In the genomic region with DNA sequence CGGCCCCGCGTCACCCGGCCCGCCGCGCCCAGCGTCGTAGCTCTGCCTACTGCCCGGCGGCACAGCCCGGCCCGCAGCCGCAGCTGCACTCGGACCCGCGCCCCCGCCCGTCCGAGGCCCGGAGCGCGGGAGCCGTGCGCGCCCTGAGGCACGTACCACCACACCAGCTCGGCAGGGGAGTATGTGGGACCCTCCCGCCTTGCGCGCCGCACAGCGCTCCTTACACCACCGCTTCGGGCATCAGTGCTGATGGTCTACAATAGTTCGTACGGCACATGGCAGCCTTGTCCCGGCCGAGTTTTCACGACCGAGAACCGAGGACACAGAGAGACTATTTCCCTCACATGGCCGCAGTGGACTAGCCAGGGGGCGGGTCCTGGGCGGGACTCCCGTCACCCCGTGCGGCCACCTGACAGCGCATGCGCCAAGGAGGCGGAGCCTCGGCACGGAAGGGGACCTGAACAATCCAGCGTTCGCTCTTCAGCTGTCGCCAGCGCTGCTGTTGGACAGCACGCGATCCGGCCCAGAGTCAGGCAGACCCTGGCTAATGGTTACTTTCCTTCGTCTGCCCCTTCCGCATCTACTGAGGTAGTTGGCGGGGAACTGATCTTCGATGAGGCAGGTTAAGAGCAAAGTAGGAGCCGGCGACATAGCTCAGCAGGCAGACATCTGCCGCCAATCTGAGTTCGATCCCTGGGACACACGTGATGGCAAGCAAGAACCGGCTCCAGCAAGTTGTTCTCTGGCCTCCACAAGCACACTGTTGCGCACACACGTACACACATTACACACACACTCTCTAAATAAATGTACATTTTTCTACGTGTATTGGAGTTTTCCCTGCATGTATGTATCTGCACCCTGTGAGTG, we compare ENCODE assay signal across 7 mouse cellular contexts. TPM values are rescaled to one million over a fixed set of nuclear protein-coding genes. Genes with fewer than 3 reads are reported as not detected.
A peak's percentile ranks its signal among the peaks of the same experiment; 100 is the strongest.
DNase-seq lines count a peak whose midpoint lies in the region; ATAC-seq lines count a peak whose summit lies in the region.

Paxip1 (minus strand) TSS at position 389 of the 870 bp plus-strand sequence.

- peak within 1 kb of the TSS; percentile 65 for H3K4me2 ChIP-seq in intestine, embryonic 16.5 days (ENCODE audit: low read depth, low read length)
- H3K4me2 ChIP-seq in midbrain, embryonic 11.5 days = peak within 1 kb of the TSS; percentile 70

- H3K4me1 ChIP-seq in intestine, embryonic 16.5 days (ENCODE audit: control insufficient read depth, insufficient read depth, low read length) = peaks cover 14% of the 10 kb centered on the region
- H3K4me1 ChIP-seq in midbrain, embryonic 11.5 days (ENCODE audit: control insufficient read depth, insufficient read depth, low read length) = peaks cover 21% of the 10 kb centered on the region

- WGBS in intestine, embryonic 16.5 days = under 1% methylated on average over 71 of the region's 73 CpGs
- under 1% methylated on average over 73 of the region's 73 CpGs for WGBS in midbrain, embryonic 11.5 days

- peak; percentile 92 for DNase-seq in adrenal gland, adult 8-10 months
- DNase-seq in embryo, embryonic 9.5 days (ENCODE audit: extremely low spot score) = peak; percentile 98
- DNase-seq in gastrocnemius, postnatal 4 days (ENCODE audit: low spot score in 2 of 2) = peak; percentile 95 to 98
- DNase-seq in left cerebral cortex, postnatal 36 days (ENCODE audit: low spot score in 2 of 2) = peak; percentile 96 to 97
- DNase-seq in midbrain, embryonic 11.5 days (ENCODE audit: low spot score, missing footprints) = peak; percentile 99
- peak; percentile 95 for DNase-seq in skeletal muscle tissue, adult 2 months (ENCODE audit: low read depth, low spot score)

- peak within 1 kb of the TSS; percentile 83 for H3K9ac ChIP-seq in intestine, embryonic 16.5 days (ENCODE audit: low read depth, low read length)
- peak within 1 kb of the TSS; percentile 90 for H3K9ac ChIP-seq in midbrain, embryonic 11.5 days (ENCODE audit: low read length)

- peak within 1 kb of the TSS; percentile 92 for H3K27ac ChIP-seq in intestine, embryonic 16.5 days (ENCODE audit: low read length)
- peak within 1 kb of the TSS; percentile 87 for H3K27ac ChIP-seq in midbrain, embryonic 11.5 days (ENCODE audit: low read depth, low read length)

- H3K36me3 ChIP-seq in intestine, embryonic 16.5 days (ENCODE audit: control insufficient read depth, insufficient read depth, low read length) = peaks cover 13% of the 10 kb centered on the region
- peaks cover 7% of the 10 kb centered on the region for H3K36me3 ChIP-seq in midbrain, embryonic 11.5 days (ENCODE audit: control insufficient read depth, insufficient read depth, low read length)

- H3K9me3 ChIP-seq in intestine, embryonic 16.5 days (ENCODE audit: control insufficient read depth, low read length) = no peaks in the 10 kb centered on the region
- H3K9me3 ChIP-seq in midbrain, embryonic 11.5 days (ENCODE audit: control insufficient read depth, low read length) = no peaks in the 10 kb centered on the region

- ATAC-seq in intestine, embryonic 16.5 days = peak; percentile 97
- ATAC-seq in midbrain, embryonic 11.5 days (ENCODE audit: low FRiP score) = peak; percentile 96

- intact Hi-C loops in left cerebral cortex, postnatal 36 days (cut with DNase I) = loop anchor here (1.0 to 5.0 kb wide), 2 partner anchors 52 to 281 kb away; partner anchors contain the start of gene Insig1

- H3K27me3 ChIP-seq in intestine, embryonic 16.5 days (replicated peaks; ENCODE audit: control insufficient read depth, insufficient read depth, low read length) = no peaks in the 10 kb centered on the region
- no peaks in the 10 kb centered on the region for H3K27me3 ChIP-seq in midbrain, embryonic 11.5 days (ENCODE audit: control insufficient read depth, insufficient read depth, low read length)

- H3K4me3 ChIP-seq in intestine, embryonic 16.5 days (ENCODE audit: low read length) = peak within 1 kb of the TSS; percentile 74
- H3K4me3 ChIP-seq in midbrain, embryonic 11.5 days (ENCODE audit: low read depth, low read length) = peak within 1 kb of the TSS; percentile 75

RNA-seq across cellular contexts. Expression of gene Paxip1, which starts in this region (rescaled TPM):
- total RNA-seq in adrenal gland, adult 8-10 months (2022) = 10 to 100 TPM; 25.3 to 35.3 (median 27.8) TPM
- total RNA-seq in gastrocnemius, postnatal 4 days (2021) = 10 to 100 TPM; 20.8 to 22.3 TPM
- 21.8 and 24.1 TPM in 2 replicates for polyA plus RNA-seq in intestine, embryonic 16.5 days (2015; fragmentation: Nextera tagmentation; extraction: Ambion mirVana)
- total RNA-seq in left cerebral cortex, postnatal 36 days (2021) = 10 to 100 TPM; 44.1 to 46.3 TPM
- 42.2 and 46.4 TPM in 2 replicates for polyA plus RNA-seq in midbrain, embryonic 11.5 days (2014; fragmentation: Nextera tagmentation; extraction: Ambion mirVana)

Comparison
In these comparisons a context has a peak if more than half of its experiments do, and no peak if none do; other contexts are left out.
1. Peak in every context shown above with its lines: DNase-seq, ATAC-seq, H3K4me3 ChIP-seq and H3K27ac ChIP-seq.